Mouse (Mus musculus) lung, adult 2 months (tissue): ENCODE measurements around the gene Fzd7.

Experiments used
- CTCF ChIP-seq: fragments of 200-500 bp; IDR thresholded peaks from 2 replicates; pipeline ENCODE4 v1.5.1; 2011; ENCODE audit warnings: mild to moderate bottlenecking, low read length, control low read depth; ENCODE audit not compliant: insufficient read depth
- POLR2A ChIP-seq: fragments of 200-500 bp; IDR thresholded peaks from 2 replicates; pipeline ENCODE4 v1.6.1; 2011; ENCODE audit warnings: low read depth, mild to moderate bottlenecking, control low read depth, low read length, borderline replicate concordance; ENCODE audit errors: extremely low read depth

GRCm38 (mm10) chr1:59484791-59485785 lies 2.9 kb downstream of the Fzd7 start:
- TF ChIP-seq POLR2A: no peak
- no peak for TF ChIP-seq CTCF
